Mouse (Mus musculus): ENCODE data around the gene Olfr522.
"Not testable (repeated sequence)": the region's sequence is repeated elsewhere in the genome, so short reads cannot be mapped to it uniquely, and the experiment has no call there.

Gene Olfr522

GRCm38 (mm10) chr7:140154218-140154927 lies 10.2 kb downstream of the Olfr522 start, which contains the start of gene Sprn:
TSS of gene Sprn (minus strand) at chr7:140154877.
- DNase-seq, result no peak

- no peak for DNase-seq
Measured at GRCm38 (mm10) chr7:140153829-140154217, 10.7 kb downstream of the Olfr522 start.

GRCm38 (mm10) chr7:140153383-140153782 lies 11.2 kb downstream of the Olfr522 start:
- no peak for DNase-seq

- no peak for DNase-seq
Measured at GRCm38 (mm10) chr7:140144550-140144949, 20.0 kb downstream of the Olfr522 start.

GRCm38 (mm10) chr7:140141350-140141749 lies 23.2 kb downstream of the Olfr522 start:
- DNase-seq, result peak; percentile 78

- no peak for DNase-seq
Measured at GRCm38 (mm10) chr7:140138021-140138310, 26.6 kb downstream of the Olfr522 start.

GRCm38 (mm10) chr7:140137135-140138020 lies 27.2 kb downstream of the Olfr522 start, which contains the start of gene Mtg1:
TSS of gene Mtg1 (plus strand) at chr7:140137564.
- DNase-seq, result peak; percentile 98

- no peak for DNase-seq
Measured at GRCm38 (mm10) chr7:140135106-140135770, 29.3 kb downstream of the Olfr522 start.

GRCm38 (mm10) chr7:140134033-140134432 lies 30.5 kb downstream of the Olfr522 start:
- not testable (repeated sequence) for DNase-seq

GRCm38 (mm10) chr7:140132184-140132583 lies 32.4 kb downstream of the Olfr522 start:
- DNase-seq, result not testable (repeated sequence)

GRCm38 (mm10) chr7:140127911-140128310 lies 36.7 kb downstream of the Olfr522 start:
- DNase-seq, result no peak

GRCm38 (mm10) chr7:140126934-140127333 lies 37.6 kb downstream of the Olfr522 start:
- DNase-seq, result no peak

- no peak for DNase-seq
Measured at GRCm38 (mm10) chr7:140126022-140126350, 38.6 kb downstream of the Olfr522 start.

GRCm38 (mm10) chr7:140125278-140126021 lies 39.1 kb downstream of the Olfr522 start:
- DNase-seq, result peak; percentile 96

- no peak for DNase-seq
Measured at GRCm38 (mm10) chr7:140124382-140124781, 40.2 kb downstream of the Olfr522 start.

GRCm38 (mm10) chr7:140122765-140123164 lies 41.8 kb downstream of the Olfr522 start:
- DNase-seq, result no peak

- DNase-seq, result no peak
Measured at GRCm38 (mm10) chr7:140121338-140121910, 43.1 kb downstream of the Olfr522 start.

- no peak for DNase-seq
Measured at GRCm38 (mm10) chr7:140120484-140120883, 44.1 kb downstream of the Olfr522 start.

- DNase-seq, result peak; percentile 94
Measured at GRCm38 (mm10) chr7:140116329-140117054, 48.1 kb downstream of the Olfr522 start, which contains the start of gene Echs1. TSS of gene Echs1 (minus strand) at chr7:140116476.

GRCm38 (mm10) chr7:140115583-140116328 lies 48.8 kb downstream of the Olfr522 start, which contains the start of gene Paox:
TSS of gene Paox (plus strand) at chr7:140115799.
- peak; percentile 76 for DNase-seq

GRCm38 (mm10) chr7:140111943-140112342 lies 52.6 kb downstream of the Olfr522 start:
- no peak for DNase-seq
